Mouse (Mus musculus) erythroblast, embryonic 14.5 days (primary cell): ENCODE results near the gene Abca7.

Source experiments
- GATA1 ChIP-seq: IDR thresholded peaks from 2 replicates; pipeline ENCODE4 v1.6.1; 2012; ENCODE audit warnings: low read length, inconsistent platforms, mixed read lengths
- TAL1 ChIP-seq: IDR thresholded peaks from 3 replicates; pipeline ENCODE4 v1.6.1; 2012; ENCODE audit warnings: low read length, inconsistent platforms, mixed read lengths

DNA sequence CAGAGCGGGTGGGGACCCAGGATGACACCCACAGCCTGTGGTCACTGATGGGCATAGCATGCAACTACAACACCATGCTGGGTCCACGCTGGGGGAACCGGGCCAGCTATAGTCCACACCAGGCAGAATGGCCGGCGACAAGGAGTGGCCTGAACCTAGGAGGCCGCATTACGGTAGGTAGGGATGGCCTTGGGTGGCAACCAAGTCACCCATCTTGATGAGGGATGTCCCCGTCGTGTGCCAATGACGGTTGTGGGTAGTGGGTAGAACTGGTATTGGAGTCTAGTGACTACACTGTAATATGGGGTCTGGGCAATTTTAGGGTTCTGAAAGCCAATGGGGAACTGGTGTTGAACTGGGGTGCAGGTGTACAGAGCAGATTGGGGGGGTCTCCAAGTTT, 20.6 kb downstream of the Abca7 start:
- TF ChIP-seq GATA1 (no peak), TAL1 (no peak)
